Mouse (Mus musculus) effector memory CD4-positive, alpha-beta T cell, adult 7 months (primary cell): ENCODE data around the gene Mest. TPM values are rescaled to one million over a fixed set of nuclear protein-coding genes. Genes with fewer than 3 reads are reported as not detected.

Source experiments
- polyA plus RNA-seq: library from polyadenylated mRNA; unstranded; fragments of 100-300 nt; shearing (Covaris generic); gene quantifications from one replicate; pipeline ENCODE4 v1.2.1, GENCODE M21; 2017

The Mest gene
- polyA plus RNA-seq, result 11.9 TPM

GRCm38 (mm10) chr6:30723331-30723730 is at the start of gene Mest:
Mest (plus strand) TSS chr6:30723547.

GRCm38 (mm10) chr6:30693350-30693991 is 29.9 kb upstream of the Mest start, which contains the start of gene Cep41:
Cep41 (minus strand) TSS chr6:30693749.

Other genes with a start within 250 kb of the Mest start
- gene Tmem209, start 213.8 kb upstream of the Mest start, polyA plus RNA-seq, result 43.2 TPM
- not detected for gene Ssmem1, start 213.7 kb upstream of the Mest start, polyA plus RNA-seq
- not detected for gene Cpa2, start 182.0 kb upstream of the Mest start, polyA plus RNA-seq
- not detected for gene Cpa4, start 155.2 kb upstream of the Mest start, polyA plus RNA-seq
- gene Cpa5, start 112.5 kb upstream of the Mest start, polyA plus RNA-seq, result not detected
- gene Cpa1, start 84.3 kb upstream of the Mest start, polyA plus RNA-seq, result not detected
- gene Cep41, start 29.8 kb upstream of the Mest start, polyA plus RNA-seq, result 11.1 TPM
- 25.4 TPM for gene Copg2, start 173.2 kb downstream of the Mest start, polyA plus RNA-seq
- not detected for gene Tsga13, start 192.0 kb downstream of the Mest start, polyA plus RNA-seq
- gene Klf14, start 235.5 kb downstream of the Mest start, polyA plus RNA-seq, result not detected